Mouse (Mus musculus) layer of hippocampus, adult 9-11 months (tissue): ENCODE results near the gene Saal1.
"Not testable (repeated sequence)": the region's sequence is repeated elsewhere in the genome, so short reads cannot be mapped to it uniquely, and the experiment has no call there.

ENCODE experiments used
- DNase-seq: peaks from one replicate; pipeline ENCODE4 v3.0.0; 2022

The Saal1 gene

DNA sequence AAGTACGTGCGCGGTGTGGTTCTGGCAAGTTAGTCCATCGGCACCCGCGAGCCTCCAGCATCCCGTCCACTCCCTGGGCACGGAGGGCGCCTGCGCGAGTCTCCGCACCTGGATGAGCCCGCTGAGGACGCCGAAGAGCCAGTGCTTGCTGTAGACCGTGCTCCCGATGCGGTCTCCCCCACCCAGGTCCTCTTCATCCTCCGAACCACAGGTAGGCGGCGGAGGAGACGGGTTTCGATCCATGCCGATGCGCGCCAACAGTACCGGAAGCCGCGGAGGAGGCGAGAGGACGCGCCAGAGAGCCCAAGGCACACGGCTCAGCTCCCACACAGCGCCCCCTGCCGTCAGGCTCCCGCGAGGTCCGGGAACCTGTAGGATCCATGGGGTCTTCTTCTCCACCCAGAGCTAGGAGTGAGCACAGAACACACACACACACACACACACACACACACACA, at the start of gene Saal1:
TSS of gene Saal1 (minus strand) at position 291 of the 455 bp plus-strand sequence.
- peak; percentile 73 for DNase-seq

DNA sequence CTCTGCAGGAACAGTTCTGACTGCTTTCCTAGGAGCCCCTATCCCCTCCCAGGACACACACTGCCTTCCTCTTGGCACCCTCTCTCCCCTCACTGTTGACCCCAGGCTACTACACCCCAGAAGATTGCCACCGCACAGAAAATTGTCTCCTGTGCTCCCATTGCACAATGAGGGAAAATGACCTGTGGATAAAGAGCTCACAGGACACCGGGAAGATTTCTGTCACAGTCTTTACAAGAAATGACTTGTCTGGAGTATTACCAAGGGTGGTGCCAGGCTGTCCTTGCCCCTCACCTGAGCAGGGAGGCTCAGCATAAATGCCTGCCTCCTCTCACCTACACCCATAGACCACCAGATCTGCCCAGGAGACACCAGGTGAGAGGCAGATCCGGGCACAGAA, 41.0 kb upstream of the Saal1 start, which contains the start of gene Saa2:
TSS of gene Saa2 (plus strand) at position 301 of the 400 bp plus-strand sequence.
- no peak for DNase-seq

DNA sequence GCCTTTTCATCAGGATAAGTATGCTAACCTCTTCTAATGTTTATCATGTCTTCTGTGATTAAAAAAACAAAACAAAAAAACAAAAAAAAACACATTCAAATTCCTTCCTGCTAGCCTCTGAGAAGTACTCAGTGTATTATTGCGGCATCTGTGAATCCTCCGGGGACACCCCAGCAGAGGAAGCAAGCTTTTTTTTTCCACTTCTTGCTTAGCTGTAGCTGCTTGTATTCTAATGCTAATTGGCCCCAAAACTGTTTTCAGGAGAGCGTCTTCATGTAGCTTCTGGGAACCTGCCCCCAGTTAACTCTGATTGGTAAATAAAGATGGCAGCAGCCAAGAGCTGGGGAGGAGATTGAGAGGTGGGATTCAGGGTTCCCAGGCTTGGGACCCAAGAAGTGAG, 38.0 kb upstream of the Saal1 start:
- no peak for DNase-seq

DNA sequence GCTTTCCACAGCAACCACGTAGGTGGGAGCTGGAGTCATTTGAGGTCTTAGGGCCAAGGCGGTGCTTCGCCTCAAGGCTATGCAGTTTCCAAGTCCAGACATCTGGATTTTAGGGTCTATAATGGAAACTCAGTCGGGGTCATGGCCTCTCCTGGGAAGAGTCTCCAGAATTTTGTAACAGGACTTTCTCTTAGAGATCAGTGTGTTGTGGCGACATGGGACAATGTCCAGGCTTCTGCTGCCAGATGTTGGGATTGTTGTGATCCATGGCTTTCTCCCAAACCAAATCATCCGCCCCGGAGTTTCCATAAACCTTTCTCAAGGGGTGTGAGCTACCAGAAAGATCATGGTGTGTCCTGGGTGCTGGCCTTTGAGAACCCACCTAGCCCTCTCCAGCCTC, 35.9 kb upstream of the Saal1 start:
- no peak for DNase-seq

DNA sequence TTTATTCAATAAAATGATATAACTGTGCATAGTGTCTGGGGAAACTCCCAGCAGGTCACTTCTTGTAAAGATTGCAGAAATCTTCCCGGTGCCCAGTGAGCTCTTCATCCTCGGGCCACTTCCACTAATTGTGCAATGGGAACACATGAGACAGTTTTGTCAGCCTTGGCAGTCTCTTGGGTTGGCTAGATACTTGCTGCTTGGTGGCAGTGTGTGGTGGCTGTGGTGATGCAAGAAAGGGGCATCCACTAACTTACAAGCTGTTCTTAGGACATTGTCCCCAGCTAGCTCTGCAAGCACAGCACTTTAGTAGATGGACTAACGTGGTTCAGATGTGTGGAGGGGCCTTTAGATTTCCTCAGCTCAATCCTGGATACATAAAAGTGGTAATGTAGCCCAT, 35.3 kb upstream of the Saal1 start:
- DNase-seq = no peak

DNA sequence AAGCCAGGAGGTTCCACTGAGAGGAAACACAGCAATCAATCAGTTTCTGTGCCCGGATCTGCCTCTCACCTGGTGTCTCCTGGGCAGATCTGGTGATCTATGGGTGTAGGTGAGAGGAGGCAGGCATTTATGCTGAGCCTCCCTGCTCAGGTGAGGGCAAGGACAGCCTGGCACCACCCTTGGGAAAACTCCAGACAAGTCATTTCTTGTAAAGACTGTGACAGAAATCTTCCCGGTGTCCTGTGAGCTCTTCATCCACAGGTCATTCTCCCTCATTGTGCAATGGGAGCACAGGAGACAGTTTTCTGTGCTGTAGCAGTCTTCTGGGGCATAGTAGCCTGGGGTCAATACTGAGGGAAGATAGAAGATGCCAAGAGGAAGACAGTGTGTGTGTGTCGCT, 32.4 kb upstream of the Saal1 start, which contains the start of gene Saa1:
TSS of gene Saa1 (minus strand) at position 101 of the 400 bp plus-strand sequence.
- not testable (repeated sequence) for DNase-seq

DNA sequence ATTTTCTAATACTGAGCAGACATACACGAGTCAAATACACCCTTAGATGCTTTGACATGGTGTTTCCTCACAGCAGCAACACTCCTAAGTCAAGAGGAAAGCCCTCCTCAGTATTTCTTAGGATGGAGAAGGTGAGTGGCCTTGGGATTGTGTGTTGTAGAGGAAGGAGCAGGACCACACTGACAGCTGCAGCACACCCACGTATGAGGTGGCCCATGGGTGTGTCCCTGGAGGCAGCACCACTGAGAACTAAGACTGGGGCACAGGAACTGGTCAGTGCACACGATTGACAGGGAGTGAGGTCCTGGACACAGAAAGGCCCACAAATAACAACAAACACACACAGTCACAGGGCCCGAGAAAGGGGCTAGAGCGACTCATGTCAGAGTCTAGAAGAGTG, 29.6 kb upstream of the Saal1 start:
- DNase-seq = not testable (repeated sequence)

DNA sequence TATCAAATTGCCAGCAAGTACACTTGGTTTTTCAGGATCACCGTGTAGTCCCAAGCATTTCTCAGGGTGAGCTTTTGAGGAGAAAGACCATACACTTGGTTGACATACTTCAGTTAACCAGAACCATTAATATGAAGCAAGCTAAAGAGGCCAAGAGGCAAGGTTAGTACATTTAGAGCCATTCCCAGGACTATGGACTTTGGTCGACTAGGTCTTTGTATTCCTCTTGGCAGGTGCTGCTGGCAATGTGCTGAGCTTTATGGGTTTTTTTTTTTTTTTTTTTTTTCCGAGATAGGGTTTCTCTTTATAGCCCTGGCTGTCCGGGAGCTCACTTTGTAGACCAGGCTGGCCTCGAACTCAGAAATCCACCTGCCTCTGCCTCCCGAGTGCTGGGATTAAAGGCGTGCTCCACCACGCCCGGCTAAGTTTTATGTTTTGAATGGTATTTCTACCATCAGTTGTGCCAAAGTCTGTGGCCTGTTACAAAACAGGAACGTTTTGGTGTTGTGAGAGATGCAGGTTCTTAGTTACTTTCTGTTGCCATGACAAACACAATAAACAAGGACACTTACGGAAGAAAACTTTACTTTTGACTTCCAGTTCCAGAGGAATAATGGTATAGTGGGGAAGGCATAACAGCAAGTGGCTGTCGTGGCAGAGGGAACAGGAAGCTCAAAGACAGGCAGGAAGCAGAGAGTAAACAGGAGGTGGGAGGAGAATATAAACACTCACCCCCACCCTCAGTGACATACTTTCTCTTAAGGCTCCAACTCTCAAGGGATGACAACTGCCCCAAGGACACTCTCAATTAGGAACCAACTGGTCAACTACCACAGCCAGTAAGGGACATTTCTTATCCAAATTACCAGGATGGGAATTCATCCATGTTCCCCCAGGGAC, 28.3 kb upstream of the Saal1 start:
- no peak for DNase-seq

DNA sequence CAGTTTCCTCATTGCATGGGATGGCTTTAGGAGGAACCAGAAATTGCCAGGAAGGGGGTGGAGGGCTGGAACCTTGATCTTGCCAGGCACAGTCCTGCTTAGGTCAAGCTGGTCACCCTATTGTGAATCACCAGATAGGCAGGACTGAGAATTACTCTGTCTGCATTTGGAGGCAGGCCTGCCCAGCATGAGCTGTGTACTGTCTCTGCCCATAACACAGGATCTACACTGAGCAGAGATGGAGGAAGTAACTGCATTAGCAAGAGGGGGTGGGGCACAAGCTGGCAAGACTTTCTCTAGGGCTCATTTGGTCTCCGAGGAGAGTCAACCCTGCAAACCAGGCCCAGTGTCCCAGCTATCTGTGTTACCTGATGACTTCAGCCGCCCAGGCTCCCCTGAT, 24.5 kb upstream of the Saal1 start:
- DNase-seq = no peak

DNA sequence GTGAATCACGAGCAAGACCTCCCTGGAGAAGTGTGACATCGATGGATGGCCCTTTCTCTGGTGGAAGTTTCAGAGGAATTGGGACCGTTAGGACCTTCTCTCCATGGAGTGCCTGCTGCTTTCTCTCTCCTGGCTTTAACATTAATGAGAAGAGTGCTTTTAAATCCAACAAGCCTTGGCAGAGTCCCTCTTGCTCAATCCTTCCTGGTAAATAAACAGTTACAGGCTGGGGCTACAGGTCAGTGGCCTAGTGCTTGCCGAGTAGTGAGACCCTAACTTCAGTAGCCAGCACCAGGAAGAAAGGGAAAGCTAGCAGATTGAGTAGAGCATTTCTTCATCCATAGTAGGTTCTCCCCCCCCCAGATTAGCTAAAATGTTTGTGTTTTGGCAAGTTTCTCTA, 22.0 kb upstream of the Saal1 start, which contains the start of gene Saa4:
TSS of gene Saa4 (minus strand) at position 146 of the 400 bp plus-strand sequence.
- no peak for DNase-seq

DNA sequence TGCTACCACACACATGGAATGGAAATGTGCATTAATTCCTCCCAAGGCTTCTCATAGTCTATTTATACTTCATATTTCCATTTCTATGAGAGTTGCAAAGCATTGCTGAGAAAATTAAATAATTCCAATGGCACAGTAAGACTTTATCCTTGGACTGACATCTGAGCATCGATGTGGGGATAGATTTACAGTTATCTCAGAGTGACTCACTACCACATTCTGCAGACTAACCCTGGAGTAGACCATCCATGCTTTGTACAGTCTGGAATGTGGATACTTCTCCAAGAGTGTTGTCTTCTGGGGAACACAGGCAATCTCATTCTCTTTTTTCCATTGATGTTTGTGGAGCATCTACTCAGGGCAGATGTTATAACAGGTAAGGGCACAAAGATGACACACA, 17.1 kb upstream of the Saal1 start:
- no peak for DNase-seq

DNA sequence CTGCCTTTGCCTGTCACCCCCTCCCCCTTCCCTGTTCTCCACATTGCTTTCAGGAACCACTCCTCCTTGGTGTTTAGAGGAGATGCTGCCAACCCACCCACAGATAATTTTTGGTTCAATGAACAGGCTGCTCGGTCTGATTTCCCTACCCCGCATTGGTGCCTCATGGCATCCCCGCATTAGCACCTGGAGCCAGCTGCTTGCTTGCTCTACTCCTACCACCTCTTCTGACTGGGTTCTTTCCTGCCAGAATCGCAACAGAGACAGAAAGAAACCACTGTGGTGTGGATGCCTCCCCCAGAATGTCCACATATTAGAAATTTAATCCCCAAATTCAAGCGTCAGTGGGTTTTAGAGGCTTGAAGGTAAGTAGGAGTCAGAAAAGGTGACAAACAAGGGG, 13.9 kb upstream of the Saal1 start:
- DNase-seq = peak; percentile 41

DNA sequence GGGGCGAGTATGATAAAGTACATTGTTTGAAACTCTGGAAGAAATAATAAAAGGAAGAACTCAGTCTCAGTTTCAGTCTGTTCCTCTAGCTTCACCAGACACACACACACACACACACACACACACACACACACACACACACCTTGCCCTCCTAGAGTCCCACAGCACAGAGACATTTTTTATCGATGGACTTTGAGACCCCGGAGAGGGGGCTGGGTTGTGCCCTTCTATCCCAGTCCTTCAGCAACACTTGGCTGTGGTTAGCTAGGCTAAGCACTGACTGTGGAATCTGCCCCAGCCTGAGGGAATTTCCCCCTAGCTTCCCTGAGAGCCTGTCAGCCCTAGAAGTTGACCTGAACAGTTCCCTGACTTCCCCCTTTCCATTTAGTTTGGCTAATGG, 13.4 kb upstream of the Saal1 start:
- DNase-seq = no peak

DNA sequence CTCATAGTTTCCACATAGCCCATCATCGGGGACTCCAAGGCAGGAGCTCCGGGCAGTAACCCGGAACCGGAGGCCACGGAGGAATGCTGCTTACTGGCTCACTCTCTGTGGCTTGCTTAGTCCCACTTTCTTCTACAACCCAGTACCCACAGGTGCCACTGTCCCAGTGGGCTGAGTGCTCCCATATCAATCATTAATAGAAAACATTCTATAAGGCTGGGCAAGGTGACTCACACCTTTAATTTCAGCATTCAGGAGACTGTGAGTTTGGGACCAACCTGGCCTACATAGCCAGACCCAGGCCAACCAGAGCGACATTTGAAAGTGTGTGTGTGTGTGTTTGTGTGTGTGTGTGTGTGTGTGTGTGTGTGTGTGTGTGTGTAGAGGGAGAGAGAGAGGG, 12.9 kb upstream of the Saal1 start:
- no peak for DNase-seq

DNA sequence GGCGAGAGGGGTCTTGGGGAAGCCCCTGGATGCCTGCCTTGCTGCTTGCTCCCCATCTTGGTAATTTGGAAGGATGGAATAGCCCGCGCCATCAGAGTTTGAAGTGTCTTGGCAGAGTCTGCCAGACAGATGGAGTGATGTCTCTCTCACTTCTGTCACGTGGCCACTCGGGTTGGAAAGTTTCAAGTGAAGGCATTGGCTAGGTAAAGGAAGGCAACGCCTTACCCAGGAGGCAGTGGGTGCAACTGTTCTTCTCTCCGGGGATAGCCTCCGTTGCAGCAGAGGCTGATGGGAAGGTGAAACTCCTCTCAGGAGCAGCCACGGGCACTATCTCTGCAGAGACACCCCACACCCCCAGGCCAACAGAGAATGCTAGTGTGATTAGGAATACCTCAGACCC, 10.0 kb upstream of the Saal1 start:
- no peak for DNase-seq

DNA sequence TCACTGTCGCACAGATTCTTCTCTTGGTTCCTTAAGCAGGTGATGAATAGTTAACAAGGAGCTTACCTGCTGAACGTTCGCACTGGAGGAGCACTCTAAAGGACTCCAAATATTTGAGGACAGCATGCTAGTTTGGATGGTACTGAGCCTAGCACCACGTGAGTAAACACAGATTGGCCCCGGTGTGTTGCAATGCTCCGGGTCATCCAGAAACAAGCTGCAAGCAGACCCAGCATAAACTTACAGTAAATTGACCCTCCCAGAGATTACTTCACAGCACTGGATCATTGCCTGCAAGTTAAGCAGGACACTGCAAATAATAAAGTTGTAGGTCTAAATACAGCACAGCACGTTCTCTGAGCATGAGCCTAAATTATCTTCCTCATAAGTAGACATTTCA, 9.0 kb upstream of the Saal1 start:
- DNase-seq = no peak

DNA sequence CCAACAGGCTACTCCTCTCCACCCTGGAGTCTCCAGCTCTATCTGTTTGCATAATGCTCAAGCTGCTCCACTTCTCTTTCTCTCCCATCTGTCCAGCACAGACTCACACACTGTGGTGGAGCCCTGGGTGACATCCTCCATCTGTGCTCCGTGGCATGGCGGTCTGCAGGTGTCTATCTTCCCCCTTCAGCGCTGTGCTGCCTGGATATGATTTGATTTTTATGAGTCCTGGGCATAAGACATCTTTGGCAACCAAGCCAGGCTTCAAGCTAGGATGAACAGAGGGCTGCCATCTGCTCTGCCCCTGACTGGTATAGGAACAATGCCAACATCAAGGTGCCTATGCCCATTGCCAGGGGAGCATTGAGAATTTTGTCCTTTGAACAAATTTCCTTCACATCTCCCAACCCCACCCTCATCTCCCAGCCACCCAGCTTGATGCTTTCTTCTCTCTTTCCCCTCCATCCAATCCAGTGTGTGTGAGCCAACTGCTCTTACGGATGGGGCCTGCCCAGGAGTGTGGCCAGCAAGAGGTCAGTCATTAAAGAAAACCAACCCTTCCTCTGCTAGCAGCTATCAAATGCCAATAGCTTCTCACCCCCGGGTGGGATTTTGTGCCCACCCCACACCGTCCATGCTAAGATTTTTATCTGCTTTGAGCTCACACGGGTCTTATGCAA, 8.3 kb upstream of the Saal1 start:
- no peak for DNase-seq

DNA sequence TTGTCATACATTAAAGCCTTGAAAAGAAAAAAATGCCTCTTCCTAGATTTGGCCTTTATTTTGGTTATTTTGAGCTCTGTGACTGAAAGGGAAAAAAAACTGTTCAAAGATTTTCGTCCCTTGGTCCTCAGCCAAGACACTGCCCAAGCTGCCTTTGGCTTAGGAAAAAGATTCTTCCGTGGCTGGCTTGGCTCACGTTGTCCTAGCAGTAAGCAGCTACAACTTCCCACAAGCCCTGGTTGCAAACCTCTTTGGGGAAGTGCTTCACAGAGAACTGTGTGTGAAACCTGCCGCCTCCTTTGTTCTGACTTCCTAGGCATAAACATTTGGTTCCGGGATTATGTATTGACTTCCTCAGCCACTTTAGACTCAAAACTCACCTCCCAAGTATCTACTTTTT, 6.4 kb upstream of the Saal1 start:
- no peak for DNase-seq

DNA sequence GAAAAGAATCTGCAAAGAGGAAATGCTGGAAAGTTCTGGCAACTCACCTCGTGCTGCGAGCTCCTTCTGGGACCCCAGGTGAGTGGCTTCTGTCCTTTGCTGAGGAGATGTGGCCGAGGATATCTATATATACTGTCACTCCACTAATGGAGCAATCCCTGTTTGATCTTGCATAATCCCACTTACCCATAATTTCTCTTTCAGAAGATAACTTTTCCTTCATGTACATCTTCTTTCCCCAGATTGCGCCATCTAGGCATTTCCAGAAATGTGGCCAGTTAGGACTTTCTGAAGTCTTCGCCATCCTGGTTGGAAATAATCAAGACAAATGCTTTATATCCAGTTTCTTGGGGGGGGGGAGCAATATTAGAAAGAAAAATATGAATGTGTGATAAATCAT, 5.1 kb upstream of the Saal1 start, which contains the start of gene Saa3:
TSS of gene Saa3 (minus strand) at position 101 of the 400 bp plus-strand sequence.
- DNase-seq = no peak

DNA sequence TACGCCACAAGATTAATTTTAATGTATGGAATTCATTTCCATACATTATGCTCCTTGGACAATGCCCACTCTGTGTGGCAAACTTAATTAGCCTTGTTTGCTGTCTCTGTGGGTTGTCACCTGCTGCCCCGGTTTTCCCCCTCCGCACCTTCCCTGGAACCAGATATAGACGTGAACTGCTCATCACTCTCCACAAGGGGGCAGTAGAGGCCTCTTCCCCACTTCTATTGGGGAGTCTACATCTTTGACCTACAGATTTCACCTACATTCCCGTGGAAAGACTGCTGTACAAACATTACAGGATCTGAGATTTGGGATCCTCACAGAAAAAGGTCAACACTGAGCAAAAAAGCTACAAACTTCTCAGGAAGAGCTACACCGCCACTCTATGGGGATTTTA, 4.0 kb upstream of the Saal1 start:
- DNase-seq = no peak

DNA sequence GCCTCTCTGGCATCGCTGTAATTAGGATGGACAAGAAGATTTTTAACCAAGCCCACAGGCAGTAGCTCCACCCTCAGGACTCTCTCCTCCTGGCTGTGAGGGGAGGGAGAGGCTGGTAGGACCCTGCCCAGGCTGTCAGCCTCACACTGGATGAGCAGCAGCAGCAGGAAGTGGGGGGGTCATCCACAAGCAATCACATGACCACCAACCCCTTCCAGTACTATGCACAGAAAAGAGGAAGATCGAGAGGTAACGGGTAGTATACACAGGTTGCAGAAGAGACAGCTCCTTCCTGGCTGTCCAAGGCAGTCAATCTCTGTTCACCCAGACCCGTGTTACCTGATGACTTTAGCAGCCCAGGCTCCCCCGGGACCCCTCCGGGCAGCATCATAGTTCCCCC, 1.8 kb upstream of the Saal1 start:
- no peak for DNase-seq

DNA sequence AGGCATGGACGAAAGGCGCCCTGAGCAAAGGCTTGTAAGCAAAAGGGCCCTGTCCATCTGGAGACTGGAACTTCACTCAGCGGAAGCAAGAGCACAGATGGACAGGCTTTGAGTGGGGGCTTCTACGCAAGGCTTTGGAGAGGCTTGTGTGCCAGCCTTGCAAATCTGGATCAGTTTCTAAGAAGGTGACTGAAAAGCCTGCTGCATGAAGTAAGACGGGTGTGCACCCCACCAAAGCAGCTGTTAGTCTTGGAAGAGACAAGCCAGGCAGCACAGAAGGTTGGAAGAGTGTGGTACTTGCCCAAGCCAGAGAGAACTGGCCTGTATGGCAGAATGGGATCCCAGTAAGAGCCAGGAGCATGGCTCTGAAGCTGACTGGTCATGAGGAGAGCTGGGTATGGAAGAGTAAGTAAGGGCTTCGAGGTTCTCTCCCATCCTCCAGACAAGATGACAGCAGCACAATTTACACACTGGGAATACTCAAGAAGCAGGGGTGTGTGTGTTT, 9.9 kb downstream of the Saal1 start:
- DNase-seq = no peak

DNA sequence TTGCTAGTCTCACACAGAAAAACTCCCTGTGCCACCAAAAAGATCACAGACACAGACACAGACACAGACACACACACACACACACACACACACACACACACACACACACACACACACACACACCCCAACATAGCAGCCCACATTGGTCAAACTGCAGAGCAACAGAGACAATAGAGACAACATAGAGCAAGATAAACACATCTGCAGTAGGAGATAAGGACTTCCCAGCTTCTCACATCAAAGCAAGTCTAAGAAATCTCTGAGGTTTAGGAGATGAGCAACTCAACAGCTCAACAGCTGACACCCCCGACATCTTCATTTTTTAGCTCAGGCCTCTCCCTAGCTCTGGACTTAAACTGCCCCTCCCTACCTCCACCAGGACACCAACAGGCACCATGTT, 13.7 kb downstream of the Saal1 start:
- no peak for DNase-seq

DNA sequence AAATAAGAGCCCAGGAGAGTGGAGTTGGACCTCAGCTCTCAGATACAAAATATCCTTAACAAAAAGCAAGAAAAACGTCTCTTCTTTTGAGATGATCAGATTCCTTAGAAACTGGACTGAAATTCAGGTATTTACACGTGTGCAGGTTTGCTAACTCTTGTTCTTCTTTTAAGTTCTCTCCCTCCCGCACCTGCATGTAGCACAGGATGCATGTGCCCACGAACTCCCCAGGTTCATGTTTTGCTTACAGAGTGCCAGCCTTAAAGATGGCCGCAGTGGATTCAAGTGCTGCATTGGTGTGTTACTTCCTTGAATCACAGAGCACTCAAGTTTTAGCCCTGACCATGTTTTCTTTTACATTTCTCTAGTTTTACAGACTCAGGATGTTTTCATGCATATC, 23.7 kb downstream of the Saal1 start:
- DNase-seq = no peak
